Mouse (Mus musculus) heart, adult 11 months (tissue): Measurements from ENCODE around the gene Abca1.
A peak's percentile ranks its signal among the peaks of the same experiment; 100 is the strongest.

Experiments used
- DNase-seq: peaks from one replicate; pipeline ENCODE4 v3.0.0; 2022

The Abca1 gene

DNA sequence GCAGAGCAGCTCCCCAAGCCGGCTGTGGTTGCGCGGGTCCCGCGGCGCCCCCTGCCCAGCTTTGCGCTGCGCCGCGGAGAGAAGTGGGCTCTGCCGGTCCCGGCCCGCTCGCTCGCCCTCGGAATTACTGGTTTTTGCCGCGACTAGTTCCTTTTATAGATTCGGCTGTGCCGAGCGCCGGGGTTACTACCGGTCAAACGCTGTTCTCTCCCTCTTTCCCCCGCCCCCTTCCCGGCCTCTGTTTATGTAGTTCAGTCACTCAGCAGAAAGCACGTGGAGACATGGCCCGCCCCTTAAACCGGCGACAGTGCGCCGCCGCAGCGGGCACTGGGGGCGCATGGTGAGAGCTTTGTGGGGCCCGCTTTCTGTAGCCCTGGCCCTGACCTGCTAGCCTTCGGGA is at the start of gene Abca1:
Gene Abca1, minus strand, starts transcription at position 129 of the 400 bp plus-strand sequence.
- DNase-seq = peak; percentile 100

DNA sequence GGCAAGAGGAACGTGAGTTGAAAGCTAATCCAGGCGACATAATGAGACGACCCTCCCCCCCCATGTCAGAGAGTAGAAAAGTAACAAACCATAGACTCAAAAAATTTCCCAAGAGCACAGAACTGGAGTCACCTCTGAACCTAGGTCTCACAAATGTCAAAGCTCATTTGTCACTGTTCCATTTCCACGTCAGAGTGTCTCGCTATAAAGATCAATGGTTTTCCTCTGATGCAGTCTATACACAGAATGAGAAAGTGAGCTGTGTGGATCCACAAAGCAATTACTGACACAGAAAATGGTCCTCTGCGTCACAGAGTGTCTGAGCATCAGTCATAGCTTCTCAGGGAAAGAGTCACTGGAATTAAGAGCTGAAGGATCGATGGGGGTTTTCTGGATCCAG is 44.8 kb upstream of the Abca1 start:
- DNase-seq = no peak

DNA sequence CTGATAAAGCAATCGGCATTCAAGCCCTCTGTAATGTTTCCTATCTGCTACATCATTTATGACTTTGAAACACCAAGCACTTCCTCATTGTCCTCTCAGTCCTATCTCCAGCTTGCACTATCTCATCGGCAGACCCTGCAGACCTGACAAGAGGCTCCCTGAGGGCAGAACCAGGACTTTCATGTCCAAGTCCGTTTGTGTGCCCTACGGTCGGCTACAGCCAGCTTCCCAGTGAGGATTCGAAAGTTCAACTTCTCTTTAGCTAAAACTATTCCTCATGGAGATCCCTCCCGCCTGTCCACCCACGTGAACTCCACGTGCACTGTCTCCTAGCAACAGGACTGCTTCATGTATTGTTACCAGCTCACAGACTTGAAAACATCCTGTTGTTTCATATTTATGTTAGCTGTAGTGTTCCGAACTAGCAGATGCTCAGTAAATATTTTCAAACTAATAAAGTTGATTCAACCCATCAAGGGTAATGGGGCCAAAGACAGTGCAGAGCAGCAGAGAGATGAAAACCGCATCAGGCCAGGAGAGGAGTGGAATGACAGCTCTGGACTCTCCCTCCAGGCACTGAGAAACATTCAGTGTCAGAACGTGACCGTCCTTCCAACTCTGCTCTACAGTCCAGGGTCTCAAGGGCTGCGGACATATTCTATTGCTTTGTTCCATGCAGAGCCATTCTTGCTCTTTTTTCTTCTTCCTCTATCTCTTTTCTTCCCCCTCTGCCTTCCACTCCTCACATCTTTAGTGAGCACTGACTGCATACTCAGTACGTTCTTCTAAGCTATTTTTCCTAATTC is 44.1 kb upstream of the Abca1 start:
- peak; percentile 94 for DNase-seq

DNA sequence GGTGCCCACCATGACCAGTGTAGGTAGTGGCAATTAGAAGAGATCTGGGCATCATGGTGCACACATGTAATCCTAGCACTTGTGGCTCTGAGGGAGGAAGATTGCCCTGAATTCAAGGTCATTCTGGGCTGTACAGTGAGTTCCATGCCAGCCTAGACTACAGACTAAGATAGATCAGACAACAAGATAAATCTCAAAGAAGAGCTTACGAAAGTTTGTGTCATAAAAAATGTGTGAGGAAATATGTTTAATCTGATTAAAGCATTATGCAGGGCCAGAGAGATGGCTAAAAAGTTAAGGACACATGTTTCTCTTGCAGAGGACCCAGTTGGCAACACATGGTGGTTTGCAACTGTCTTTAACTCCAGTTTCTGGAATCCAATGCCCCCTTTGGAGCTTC is 40.6 kb upstream of the Abca1 start:
- no peak for DNase-seq

DNA sequence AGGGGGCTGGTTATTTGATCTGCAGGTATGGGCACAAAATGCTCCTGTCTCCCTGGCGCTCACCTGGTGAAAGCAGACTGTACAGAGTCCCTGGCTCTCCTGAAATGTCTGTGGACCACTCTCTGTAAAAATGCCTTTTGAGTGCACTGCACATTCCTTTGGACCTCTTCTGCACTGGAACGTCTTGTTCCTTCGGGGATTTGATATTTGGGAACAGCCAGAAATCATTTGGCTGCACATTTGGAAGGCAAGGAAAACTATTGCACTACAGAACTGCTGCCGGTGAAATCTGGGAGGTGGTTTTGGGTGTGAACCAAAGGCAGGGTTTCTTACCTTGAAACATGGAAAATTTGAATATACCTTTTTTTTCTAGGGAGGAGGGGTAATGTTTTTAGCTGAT is 38.1 kb upstream of the Abca1 start:
- peak; percentile 92 for DNase-seq

DNA sequence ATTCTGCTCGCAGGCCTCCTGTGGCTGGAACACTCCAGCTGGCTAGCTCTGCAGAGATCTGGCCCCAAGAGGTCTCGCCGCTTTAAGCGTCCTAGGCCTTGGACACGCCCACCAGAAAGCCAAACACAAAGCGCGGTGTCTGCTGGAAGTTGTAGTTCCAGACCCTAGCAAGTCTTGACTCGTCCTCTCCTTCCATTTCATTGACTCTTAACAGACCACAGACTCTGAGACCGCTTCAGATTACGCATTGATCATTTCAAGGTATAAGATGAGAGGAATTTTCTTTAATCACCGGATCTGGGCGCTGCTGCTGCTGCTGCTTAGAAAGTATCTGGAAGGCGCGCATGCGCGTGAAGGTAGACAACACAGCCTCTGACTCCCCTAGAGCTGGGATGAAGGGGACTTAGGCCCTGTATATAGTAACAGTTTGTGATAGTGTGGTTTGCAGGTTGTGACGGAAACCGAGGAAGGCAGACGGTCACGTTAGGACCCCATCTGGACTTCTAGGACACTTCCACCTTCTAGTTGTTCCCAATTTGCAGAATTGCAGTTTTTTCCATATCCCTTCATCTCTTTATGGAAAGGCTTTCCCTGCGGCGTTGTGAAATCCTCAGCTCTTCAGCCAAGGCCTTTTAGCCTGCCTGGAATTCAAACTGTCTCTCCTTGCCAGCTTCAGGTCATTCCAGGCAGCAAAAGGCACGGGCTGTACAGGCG is 36.5 kb upstream of the Abca1 start:
- peak; percentile 99 for DNase-seq

DNA sequence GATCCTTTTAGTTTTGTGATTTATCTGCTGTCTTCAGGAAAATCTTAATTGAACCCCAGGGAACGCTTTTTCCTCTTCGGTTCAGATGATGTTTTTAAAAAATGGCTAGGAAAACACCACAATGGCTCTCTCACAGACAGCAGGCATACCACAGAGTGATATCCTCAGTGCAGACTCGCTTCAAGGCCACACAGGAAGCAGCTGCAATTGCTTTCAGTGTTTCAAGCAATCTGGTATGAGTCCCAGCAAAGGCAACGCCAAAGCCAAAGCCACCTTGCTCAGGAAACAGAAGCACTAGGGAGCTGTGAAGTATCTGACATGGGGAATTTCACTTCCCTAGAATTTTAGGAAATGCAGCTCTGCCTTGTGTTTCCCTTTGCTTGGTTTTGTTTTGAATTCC is 27.4 kb upstream of the Abca1 start:
- DNase-seq = peak; percentile 99

DNA sequence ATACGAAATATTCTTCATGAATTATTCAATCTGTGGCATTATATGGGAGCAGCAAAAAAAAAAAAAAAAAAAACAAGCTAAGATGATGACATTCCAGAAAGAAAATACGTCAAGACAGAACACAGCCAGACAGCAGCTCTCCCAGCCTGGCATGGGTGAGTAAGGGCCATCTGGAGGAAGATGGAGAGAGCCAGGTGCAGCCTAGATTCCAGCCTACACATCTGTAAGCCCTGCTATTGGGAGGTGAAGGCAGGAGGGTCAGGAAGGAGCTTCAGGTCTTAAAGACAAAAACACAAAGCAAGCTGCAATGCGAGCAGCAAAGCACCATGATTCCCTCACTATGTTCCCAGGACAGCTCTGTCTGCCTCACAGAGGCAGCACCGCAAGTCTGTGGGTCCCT is 26.9 kb upstream of the Abca1 start:
- DNase-seq = peak; percentile 92

DNA sequence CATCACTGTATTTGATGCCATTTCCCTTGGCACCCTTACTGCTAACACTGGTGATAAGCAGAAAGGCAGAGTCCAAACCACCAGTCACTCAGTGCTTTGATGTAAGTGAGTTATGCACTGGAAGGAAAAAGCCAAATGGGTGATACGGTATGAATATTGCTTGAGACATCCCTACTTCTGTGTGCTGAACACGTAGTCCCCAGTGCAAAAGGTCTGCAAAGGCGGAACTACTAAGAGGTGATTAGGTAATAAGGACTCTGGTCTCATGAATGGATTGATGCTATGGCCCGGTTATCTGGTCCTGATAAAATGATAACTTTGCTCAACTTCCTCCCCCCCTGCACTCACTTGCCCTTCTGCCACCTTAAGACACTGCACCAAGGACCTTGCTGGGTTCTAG is 26.4 kb upstream of the Abca1 start:
- DNase-seq = no peak

DNA sequence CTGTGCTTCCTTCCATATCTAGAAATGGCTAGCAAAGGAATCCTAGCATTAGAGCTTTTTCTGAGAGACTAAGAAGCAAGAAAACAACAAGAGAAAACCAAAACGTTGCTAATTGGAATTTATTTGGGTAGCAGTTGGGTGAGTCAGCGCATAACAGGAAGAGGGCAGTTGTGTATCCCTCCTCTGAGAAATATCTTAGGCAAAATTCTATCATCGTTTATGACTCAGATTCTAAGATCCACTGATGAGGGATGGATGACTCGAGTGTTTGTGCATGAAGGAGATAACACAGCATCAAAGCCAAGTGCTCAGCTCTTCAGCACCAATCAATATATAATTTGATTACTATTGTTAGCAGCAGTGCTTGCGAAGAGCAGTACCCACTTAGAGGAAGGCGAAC is 21.8 kb upstream of the Abca1 start:
- no peak for DNase-seq

DNA sequence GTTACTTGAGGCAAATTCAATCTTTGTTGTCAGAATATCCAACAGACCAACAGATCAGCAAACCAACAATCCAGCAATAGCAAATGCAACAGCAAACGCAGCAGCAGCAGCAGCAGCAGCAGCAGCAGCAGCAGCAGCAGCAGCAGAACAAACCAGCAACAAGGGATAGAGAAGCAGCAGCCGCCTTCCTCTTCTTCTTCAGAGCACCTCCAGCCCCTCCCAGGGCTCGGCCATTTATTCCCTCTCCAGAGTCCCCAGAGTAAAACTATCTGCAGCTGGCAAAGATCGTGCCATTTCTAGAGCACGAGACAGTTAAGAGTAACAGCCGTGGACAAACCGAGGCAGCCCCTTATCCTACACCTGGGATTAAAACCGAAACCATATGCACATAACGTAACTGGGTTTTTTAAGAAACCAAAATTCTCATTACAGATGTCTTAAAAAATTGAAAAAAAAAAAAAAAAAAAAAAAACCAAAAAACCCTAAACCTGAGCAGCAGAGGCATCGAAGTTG is 19.7 kb upstream of the Abca1 start:
- DNase-seq = peak; percentile 72

DNA sequence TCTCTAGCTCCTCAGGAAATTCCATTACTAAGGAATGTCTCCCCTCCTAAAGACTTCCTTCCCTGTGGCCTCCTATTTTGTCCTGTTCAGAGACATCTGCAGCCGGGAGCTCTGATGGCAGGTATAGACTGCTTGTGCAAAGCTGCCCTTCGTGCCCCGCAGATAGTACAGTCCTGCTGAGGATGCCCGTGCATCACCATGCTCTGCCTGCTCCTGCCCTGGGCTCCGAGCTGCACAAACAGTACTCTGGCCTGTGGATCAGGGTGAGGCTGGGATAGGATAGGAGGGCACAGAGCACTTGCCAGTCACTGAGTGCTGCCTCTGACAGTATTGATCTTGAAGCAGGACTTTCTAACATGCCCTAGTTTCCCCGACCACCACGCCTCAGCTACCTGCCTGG is 18.8 kb upstream of the Abca1 start:
- peak; percentile 72 for DNase-seq

DNA sequence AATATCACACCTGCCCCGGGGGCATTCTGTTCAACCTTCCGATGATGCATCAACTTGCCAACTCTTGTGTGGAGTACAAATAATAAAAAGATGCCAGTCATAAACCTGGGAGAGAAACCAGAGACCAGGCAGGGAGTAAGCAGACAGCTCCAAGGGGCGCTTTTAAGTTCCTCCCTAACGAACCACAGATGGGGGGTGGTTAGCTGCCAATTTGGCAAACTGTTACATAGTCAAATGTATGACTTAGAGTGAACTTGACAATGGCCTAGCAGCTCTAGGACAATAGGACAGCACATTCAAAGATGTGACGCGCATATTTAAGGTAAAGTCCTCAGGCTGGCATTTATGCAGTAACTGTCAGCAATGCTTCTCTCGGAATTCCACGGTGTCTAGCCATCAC is 18.0 kb upstream of the Abca1 start:
- DNase-seq = peak; percentile 80

DNA sequence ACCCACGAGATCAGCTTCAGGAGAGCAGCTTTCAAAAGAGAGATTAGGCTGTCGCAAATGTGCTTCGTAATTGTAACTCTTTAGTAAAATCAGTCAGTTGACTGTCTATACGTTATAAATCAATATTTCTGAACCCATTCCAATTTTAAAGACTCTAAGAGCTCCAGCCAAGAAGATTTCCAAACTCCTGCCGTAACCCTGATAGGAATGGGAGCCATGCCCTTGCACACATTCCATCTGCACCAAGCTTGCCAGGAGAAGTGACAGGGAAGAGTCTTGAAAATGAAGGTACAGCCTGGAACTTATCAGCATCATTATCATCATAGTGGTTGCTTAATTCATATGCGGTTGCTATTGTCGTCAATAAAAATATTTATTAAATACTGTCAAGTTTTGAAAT is 15.2 kb upstream of the Abca1 start:
- no peak for DNase-seq

DNA sequence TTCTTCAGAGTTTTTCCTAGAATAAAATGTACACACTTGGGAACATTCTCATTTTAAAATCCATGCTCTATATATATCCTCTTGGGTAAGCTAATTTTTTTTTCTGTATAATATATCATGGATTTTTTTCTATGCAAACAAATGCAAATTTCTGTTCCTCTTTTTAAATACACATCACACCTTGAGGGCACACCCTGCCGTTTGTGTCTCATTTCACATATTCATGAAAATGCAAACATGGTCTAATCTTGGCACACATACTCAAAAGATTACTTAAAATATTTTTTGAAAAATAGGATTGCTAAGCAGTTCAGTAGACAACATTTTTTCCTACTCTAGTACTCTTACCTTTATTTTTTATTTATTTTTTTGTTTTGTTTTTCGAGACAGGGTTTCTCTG is 10.7 kb upstream of the Abca1 start:
- no peak for DNase-seq

DNA sequence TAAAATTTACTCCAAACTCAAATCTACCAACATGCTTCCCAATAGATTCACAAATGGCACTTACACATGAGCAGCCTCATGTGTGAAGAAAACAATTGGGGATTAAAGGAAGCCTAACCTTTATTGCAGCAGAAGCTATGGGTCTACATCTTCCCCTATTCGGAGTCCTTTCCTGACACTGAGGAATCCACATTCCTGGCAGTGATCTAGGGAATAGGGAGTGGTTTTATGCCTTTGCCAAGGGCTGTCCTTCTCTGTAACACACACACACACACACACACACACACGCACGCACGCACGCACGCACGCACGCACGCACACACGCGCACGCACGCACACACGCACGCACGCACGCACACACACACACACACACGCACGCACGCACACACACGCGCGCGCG is 5.5 kb upstream of the Abca1 start:
- no peak for DNase-seq

DNA sequence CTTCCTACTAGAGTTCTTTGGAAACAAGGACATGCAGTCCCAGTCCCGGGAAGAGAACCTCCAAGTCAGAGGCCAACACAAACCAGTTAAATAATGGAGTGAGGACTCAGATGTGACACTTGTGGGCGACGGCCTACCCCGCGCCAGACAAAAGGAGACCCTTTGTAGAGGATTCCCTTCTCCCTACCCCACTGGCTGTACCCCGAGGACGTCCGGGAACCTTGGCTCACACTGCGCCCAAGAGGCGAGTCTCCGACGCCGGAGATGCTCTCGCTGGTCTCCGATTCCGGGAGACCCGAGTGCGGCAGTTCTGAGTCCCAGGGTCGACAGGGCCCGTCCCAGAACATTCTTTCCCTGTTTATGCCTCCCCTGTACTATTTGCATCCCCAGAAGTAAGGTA is 519 bp downstream of the Abca1 start:
- DNase-seq = peak; percentile 95

DNA sequence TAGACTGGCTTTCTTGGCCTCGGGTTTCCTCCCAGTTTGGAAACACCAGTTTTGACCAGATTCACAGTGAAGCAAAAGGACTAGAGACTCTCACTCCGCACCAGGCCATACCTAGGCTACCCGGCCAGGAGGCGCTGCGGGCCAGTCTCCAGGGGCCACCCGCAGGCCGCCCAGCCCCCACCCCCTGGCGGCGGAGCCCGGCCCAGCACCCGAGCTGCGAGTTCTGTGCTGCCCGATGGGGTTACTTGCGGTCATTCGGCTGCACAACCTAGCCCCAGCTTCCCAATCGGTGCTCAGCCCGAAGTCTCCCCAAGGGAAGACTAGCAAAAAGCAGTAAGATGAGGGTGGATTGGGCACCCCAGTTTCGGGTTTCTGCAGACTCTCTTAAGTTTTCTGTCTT is 1.1 kb downstream of the Abca1 start:
- peak; percentile 99 for DNase-seq

DNA sequence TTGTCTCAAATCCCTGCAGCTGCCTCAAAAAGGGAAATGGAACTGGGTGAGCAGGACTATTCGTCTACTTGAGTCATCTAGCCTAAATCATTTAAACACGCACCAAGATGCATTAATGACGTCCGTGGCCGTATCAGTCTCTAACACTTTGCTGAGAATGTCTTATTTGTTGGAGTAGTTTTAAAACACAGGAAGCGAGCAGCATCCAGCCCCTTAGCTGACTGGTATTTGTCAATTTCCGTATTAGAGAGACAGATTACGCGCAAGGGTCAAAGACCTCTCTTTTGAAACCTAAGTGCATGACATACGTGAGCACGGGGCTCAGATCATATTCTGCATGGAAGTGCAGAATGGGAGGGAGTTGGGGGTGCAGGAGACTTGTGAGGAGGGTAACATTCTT is 4.2 kb downstream of the Abca1 start:
- DNase-seq = no peak

DNA sequence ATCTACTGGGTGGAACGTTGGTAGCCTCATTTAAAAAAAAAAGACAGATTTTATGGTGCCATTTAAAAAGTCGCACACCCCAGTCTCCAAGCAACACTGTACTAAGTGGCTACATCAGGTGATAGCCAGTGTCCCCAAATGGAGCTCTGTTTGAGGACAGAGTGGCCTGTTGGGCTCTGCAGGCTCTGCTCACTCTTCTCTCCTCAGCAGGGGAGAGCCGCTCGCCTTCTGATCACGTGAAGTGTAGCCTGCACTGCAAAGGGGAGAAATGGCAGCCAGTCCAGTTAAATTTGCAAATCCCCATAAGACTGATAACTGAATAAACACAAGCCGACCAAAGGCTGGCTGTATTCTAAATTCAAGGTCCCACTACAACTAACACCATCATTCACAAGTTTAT is 6.0 kb downstream of the Abca1 start:
- DNase-seq = peak; percentile 91

DNA sequence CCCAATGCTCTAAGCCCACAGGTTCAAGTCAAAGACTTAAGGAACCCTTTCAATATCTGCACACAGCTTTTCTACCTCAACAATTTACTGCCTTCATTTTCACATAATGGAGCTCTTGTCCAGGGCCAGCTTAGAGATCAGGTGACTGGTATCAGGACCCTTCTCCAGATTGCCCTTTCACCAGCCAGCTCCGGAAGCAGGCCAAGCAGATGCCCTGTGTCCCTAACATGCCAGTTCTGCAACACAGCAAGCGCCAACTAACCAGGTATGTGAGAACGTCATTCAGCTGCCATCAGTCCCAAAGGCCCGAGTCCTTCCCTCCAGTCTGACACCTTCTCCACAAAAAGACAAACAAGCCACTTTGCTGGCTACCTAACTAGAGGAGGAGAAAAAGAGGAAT is 6.6 kb downstream of the Abca1 start:
- DNase-seq = peak; percentile 88

DNA sequence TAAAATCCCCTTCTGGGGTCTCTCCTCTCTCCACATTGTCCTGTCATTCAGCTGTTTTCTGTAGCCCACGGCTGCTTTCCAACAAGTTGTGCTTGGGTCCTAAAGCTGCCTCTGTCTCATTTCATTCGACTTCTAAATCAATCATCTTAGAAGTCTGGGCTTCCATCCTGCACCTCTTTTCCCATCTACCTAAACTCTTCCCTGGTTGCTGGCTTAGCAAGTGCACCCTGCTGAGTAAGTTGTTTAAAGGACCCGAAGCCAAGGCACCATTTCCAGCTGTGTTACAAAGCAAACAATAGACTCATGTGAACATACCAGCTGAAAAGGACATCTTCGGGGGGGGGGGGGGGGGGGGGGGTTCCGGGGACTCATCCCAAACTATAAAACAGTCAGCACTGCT is 7.0 kb downstream of the Abca1 start:
- DNase-seq = peak; percentile 60

DNA sequence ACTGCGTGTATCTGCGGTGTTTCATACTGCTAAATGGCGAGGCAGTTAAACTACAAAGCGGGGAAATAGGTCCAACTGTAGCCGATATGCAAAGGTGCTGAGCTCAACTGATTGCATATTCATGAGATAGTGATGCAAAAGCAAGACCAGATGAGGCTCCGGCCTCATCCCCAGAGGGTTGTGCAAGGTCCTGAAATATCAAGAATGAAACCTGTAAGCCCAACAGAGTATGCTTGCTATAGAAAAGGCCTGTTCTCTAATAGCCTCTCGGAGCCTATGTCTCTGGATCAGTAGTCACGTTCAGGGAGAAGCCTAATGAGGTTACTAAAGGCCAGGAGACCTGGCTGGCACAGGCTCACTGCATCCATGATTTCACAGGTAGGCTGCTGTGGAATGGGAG is 9.2 kb downstream of the Abca1 start:
- DNase-seq = peak; percentile 73

DNA sequence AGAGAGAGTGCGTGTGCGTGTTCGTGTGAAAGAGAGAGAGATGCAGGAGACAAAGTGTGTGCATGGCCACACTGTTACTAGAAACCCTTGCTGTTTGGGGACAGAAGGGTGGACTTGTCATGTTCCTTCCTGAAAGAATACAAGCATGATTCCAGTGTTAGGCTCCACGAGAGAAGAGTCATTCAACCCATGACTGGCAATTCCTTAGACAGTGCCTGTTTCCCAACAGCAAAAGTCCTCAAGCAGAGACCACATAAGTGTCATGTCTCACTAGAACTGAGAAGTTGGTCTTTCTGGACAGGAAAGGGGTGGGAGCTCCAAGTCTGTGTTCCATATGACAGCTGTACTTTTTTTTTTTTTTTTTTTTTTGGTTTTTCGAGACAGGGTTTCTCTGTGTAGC is 10.1 kb downstream of the Abca1 start:
- no peak for DNase-seq
